Mouse (Mus musculus): ENCODE measurements around the gene S100a2. TPM values are rescaled to one million over a fixed set of nuclear protein-coding genes. Genes with fewer than 3 reads are reported as not detected.

Gene S100a2
- total RNA-seq, 4 experiments from 2014 or later = not detected

DNA sequence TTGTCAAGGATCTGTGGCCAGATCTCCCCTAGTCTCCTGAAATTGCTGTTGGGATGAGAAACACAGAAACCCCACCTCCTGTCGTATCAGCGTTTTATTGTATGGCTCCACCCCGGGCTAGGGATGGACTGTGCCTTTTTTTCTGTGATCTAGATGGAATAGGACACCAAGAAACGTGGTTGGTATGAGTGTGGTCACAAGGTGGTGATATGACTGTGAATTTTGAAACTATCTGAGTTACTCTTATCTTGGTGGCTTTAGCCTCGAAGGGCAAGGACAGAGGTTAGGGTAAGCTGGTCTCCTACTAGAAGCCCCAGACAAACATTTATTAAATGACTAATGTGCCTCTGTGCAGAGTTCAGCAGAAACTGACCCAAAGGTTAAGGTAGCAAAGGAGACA lies 5.5 kb downstream of the S100a2 start:
- DNase-seq (ENCODE audit: low spot score in 2 of 2) = no peak

DNA sequence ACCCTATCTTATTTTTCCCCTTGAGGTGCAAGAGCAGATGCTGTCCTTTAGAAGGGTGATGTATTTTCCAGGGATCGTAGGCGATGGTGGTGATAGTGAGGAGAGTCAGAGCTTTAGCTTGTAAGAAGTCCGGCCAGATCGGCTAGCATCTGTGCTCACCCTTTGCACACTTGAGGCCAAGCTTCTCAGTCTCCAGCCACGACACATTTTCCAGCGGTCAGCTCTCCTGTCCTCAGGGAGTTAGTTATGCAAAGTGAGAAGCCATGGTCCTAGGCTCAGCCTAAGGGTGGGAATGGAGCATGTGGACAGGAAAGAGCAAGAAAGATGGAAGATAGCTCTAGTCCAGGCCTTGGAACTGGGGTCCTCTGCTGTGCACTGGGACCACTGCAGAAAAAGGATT lies 6.8 kb downstream of the S100a2 start:
- DNase-seq (ENCODE audit: low spot score in 2 of 2) = no peak

DNA sequence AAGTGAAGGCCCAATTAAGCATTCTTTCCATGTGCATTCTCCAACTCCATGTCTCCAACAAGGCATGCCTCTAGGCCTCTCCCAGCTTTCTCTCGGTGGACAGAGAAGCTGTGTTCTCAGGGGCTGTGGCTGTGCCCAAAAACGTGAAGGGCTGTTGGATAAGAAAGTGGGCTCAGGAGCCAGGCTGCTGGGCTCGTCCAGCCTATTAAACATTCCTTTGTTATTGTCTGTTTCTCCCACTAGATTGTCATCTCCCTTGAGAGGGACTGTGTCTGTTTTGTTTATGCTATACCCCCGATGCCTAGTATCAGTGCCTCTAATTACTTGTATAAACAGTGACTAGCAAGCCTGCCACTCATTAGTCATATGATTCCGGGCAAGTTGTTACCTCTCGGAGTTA lies 7.7 kb downstream of the S100a2 start:
- no peak for DNase-seq (ENCODE audit: low spot score in 2 of 2)

DNA sequence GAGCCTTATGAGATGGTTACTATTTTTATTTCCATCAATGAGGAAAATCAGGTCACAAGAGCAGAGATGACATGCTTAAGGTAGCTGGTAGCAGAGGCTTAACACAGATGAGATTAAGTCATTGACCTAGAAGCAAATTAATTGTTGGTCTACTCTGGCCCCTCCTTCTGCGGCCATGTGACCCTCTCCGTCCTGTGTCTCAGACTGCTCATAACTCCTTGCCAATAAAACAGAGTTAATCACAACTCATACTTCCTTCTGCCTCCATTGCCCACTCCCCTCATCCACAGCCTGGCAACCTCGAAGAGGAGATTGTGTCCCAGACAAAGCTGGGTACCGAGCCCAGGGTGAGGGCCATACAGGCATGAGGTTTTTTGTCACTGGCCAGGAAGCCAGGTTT lies 8.2 kb downstream of the S100a2 start:
- no peak for DNase-seq (ENCODE audit: low spot score in 2 of 2)

DNA sequence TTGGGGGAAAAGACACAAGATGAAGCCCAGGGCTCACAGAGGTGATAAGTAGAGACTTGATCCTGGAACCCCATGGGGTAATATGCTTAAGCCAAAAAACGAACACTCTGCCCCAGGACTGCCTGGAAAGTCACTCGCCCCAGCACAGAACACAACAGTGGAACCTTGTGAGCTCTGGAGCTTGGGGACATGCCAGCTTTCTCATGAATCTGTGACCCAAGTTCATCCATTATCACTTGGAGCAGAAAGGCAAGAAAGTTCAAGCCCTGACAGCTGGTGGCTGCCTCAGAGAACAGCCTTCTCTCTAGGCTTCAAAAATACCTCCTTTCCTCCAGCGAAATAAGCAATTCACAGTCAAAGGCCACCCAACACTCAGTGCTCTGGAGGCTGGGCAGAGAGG lies 9.4 kb downstream of the S100a2 start:
- no peak for DNase-seq (ENCODE audit: low spot score in 2 of 2)

DNA sequence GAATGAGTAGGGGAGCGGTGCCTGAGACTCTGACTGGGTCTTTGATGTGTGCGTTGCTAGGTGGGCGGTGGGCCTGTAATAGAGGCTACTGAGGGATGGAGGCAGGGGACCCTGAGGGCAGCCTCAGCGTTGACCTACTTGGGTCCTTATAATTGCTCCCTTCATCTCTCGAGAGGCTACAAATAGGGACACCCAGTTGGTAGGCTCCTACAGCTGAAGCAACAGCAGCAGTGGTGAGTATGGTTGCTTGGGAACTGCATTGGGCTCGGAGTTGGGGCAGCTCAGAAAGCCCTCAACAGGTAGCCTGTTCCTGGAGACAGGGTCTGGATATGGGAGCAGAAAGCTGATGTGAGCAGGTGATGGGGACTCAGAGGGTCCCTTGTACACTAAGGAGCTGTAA lies 10.0 kb downstream of the S100a2 start:
- no peak for DNase-seq (ENCODE audit: low spot score in 2 of 2)

DNA sequence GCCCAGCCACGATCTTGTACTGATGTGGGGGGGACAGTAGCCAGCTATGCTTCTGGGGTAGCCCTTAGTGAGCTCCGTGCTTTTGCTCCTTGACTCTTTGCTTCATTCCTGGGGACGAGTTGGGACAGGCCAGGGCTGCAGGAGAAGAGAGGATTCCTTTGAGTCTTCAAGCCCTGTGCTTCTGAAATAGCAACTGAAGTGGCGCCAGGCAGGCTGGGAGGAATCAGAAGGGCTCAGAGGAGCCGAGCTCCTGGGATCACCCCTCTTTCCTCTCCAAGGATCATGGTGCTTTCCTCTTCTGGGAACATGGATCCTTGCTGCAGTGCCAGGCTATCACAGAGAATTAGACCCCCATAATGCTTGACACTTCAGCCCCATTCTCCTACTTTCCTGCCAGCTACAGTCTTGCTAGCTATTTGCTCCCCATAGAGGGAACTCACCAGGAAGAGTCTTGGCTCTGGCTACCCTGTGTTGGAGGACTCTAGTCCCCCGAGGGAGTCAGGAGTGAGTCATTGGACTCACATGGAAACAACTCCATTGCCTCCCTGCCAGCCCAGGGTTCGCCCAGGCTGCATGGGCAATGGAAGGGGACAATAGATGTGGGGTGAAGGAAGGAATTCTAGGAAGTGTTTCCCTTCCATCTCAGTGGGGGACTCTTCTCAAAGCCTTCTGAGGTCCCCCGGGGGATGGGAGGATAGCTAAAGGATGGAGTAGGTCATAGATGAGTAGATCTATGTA lies 10.6 kb downstream of the S100a2 start:
- no peak for DNase-seq (ENCODE audit: low spot score in 2 of 2)

DNA sequence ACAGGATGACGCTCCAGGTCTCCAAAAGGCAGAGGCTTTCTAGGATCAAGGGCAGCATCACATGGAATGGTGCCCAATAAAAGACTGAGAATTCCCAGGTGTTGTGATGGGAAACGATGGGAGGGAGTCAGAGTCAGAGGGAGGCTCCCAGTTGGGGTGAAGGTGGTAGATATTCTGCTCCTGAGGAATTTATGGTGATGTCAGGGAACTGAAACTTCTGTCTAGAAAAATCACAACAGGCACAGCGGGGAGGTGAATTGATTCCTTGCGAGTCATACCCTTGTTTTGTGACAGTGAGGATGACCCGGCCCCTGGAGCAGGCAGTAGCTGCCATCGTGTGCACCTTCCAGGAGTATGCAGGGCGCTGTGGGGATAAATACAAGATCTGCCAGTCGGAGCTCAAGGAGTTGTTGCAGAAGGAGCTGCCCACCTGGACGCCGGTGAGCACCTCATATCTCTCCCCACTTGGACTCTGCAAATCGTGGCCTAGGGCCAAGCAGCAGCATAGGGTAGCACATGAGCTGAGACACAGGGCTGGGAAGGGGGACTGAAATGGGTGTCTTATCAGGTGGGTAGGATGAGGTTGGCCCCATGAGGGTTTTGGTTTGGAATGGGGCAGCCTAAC lies 11.6 kb downstream of the S100a2 start, which contains the start of gene Gm42674:
Gene Gm42674 (plus strand): TSS at position 419 of the 625 bp plus-strand sequence.
- DNase-seq (ENCODE audit: low spot score in 2 of 2) = no peak

DNA sequence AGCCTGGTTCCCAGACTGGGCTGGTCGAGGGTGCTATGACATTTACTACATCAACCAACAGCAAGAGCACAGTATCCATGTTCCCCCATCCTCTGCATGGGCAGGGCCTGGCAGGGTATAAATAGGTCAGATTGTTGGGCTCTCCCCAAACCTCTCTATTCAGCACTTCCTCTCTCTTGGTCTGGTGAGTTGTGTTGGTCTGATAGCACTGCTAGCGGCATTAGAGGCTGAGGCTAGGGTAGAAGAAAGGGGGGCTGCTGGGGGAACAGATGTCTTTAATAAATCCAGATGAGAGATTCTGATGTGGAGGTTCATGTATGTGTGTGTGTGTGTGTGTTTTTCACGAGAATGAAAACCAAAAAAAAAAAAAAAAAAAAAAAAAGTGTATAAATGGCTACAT lies 13.6 kb downstream of the S100a2 start, which contains the start of gene S100a4:
Gene S100a4 (plus strand): TSS at position 149 of the 400 bp plus-strand sequence.
- no peak for DNase-seq (ENCODE audit: low spot score in 2 of 2)

DNA sequence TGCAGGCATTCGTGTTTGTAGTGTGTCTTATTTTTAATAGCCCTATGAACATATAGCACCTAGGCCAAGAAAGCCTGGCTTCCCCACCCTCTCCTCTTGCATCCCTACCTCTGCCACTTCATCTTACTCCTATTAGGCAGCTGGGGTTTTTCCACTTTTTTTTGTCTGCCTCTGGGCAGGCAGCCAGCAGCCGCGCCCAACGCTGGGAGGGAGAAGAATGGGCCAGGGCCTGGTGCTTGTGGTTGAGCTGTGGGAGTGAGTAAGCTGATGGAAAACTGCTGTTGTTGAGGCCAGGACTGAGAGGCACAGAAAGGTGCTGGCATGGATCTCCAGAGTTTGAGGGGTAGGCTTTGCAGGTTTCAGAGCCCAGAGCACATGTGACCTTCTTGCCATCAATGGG lies 14.4 kb downstream of the S100a2 start:
- DNase-seq (ENCODE audit: low spot score in 2 of 2) = peak in 1 of 2 experiments; percentile 47

DNA sequence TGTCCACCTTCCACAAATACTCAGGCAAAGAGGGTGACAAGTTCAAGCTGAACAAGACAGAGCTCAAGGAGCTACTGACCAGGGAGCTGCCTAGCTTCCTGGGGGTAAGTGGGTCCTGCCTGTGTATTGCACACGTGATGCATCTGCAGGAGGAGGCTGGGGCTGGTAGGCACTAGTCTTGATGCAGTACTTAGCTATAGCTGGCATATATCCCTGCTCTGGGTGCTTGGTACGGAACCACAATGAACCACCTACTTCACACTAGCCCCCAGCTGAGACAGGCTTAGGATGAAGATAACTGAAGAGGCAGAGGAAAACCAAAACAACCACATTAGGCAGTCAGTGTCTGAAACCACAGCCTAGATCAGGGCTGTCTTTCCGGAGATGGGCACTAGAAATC lies 15.0 kb downstream of the S100a2 start:
- DNase-seq (ENCODE audit: low spot score in 2 of 2) = no peak

DNA sequence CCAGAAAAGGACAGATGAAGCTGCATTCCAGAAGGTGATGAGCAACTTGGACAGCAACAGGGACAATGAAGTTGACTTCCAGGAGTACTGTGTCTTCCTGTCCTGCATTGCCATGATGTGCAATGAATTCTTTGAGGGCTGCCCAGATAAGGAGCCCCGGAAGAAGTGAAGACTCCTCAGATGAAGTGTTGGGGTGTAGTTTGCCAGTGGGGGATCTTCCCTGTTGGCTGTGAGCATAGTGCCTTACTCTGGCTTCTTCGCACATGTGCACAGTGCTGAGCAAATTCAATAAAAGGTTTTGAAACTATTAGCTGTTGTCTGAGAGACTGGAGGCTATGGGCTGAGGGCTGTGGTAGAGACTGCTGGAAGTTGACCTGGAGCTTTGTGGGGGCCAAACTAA lies 15.7 kb downstream of the S100a2 start:
- no peak for DNase-seq (ENCODE audit: low spot score in 2 of 2)

DNA sequence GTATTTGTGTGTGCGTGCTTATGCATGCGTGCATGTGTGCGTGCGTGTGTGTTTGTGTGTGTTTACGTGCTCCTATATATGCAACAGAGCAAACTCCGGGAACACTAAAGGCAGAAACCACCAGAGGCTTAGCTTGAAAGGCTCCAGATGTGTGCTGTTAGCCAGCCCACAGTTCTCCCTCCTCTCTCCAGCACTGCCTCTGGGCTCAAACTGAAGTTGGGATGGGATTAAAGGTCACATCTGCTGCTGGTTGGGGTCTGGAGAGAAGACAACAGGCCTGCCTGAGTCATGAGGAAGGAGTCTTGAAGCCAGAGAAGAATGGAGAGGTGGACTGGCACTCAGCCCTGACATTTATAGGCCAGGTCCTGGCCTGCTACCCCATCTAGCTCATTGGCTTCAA lies 16.1 kb downstream of the S100a2 start:
- no peak for DNase-seq (ENCODE audit: low spot score in 2 of 2)

DNA sequence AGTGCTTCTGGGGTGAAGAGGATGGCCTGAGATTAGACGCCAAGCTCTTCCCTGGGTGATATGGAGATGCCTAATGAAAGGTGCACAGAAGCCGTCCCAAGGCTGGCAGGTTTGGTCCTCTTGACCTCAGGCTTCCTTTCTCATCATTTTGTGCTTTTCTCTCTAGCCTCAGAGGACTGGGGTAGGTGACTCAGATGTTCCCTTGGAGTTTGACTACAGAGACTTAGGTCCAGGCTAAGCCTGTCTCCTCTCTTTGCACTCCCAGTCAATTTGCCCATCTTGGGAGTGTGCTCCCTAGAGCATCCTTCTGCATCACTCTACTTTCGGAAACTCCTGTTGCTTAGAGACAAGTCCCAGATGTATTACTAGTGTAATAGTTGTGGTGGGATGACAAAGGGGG lies 17.3 kb downstream of the S100a2 start:
- no peak for DNase-seq (ENCODE audit: low spot score in 2 of 2)

DNA sequence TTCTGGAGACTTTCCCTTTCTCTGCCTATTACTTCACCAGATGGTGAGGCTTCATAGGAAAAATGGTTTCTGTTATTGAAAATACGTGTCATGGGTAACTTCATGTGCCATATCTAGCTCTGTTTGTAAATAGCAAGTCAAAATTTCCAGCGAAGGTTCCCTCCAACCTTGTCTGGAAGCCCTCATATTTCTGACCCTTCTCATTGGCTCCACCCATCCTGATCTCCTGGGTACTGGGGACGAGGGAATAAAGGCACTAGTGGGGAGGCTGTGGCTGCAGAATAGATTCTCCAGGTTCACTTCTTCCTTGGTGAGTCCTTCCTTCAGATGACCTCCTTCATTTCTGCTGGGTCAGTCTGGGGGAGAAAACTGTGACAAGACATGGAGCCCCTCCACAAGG lies 18.2 kb downstream of the S100a2 start, which contains the start of gene S100a5:
Gene S100a5 (plus strand): TSS at position 301 of the 400 bp plus-strand sequence.
- no peak for DNase-seq (ENCODE audit: low spot score in 2 of 2)

DNA sequence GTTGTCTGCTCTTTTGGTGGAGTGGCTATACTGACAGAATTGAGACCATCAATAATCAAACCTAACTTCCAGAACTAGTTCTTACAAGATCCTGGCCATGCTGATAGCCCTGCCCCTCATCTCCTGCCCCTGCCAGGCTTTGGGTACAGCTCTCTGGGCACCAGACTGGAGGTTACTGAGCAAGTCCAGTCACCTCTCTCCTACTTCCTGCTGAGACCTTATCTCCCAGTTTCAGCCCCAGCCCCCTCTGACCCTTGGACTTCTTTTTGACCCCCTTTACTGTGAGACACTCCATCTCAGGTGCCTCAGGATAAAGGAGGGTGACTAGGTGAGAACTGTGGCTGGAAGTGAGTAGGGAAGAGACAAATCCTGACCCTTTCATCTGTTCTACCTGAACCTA lies 19.1 kb downstream of the S100a2 start:
- DNase-seq (ENCODE audit: low spot score in 2 of 2) = no peak

DNA sequence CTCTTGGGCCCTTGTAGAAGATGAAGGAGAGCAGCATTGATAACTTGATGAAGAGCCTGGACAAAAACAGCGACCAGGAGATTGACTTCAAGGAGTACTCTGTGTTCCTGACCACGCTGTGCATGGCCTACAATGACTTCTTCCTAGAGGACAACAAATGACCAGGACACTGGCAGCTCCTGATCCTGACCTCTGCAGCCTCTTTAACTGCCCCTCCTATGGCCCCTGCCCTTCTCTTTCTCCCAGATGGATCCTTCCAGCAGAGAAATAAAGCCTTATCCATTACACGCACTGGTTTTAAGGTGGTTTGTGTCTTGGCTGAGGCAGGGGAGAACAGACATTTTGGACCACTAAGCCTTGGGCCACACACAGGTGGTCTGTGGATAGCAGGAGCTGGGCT lies 21.4 kb downstream of the S100a2 start:
- DNase-seq (ENCODE audit: low spot score in 2 of 2) = no peak

DNA sequence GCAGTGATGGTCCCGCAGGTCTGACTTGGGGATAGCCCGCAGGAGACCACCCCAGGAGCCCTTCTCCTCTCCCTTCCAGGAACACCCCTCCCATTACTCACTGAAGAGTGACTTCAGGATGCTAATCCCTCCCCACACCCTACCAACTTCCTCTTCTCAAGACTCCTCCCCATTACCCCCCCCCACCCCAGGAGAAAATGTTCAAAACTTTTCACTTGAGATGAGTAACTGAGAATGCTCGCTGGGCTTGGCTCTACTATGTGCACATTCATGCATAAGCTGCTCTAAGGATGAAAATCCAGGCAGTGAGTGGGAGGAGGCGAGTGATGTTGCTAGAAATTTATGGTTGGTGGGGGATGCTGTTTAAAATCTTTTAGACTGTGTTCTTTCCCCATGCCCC lies 22.0 kb downstream of the S100a2 start:
- DNase-seq (ENCODE audit: low spot score in 2 of 2) = no peak

DNA sequence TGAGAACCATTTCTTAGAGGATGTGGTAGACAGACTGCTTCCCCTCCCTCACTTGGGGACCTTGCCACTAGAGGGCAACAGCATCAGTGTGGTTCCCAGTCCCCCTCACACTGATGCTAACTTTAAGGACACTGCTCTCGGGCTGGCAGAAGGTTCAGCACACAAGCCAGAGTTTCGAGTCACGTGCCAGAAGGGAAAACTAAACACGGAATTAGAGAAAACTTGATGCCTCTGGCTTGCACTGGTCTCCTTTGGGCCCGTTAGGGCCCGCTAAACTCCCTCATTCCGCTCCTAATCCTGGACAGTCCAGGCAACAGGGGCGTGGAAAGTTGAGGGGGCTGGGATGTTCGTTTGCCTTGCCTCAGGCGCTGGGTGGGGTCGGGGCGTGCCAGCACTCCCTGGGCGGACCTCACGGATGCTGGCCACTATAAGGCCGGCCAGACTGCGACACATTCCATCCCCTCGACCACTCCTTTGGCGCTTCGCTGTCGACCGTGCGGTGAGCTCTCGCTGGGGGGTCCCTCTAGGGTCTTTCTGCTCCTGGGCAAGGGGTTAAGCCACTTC lies 22.8 kb downstream of the S100a2 start, which contains the start of gene S100a6:
Gene S100a6 (plus strand): TSS at position 155 of the 564 bp plus-strand sequence.
- DNase-seq (ENCODE audit: low spot score in 2 of 2) = no peak

DNA sequence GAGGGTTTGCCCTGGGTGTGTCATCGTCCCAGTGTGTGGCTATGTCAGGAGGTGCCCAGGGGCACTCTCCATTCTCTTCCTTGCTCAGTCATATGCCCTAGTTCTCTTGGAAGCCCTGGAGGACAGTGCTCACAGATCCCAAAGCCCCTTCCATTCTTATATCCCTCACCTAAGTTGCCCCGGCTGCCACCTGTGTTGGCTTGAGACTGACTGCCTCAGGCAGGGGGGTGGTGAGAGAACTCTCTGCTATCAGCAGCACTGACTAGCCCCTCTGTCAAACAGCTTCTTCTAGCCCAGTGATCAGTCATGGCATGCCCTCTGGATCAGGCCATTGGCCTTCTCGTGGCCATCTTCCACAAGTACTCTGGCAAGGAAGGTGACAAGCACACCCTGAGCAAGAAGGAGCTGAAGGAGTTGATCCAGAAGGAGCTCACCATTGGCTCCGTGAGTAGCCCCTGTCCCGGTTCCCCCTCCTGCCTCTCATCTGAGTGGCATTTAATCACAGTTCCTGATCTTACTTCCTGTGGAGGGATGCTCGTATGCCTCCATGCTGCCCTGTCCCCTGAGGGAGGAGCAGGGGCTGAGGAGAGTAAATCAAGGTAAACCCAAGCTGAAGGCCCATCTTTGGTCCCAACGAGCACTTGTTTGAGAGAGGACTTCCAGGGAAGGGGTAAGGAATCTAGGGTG lies 23.6 kb downstream of the S100a2 start:
- DNase-seq (ENCODE audit: low spot score in 2 of 2) = no peak

DNA sequence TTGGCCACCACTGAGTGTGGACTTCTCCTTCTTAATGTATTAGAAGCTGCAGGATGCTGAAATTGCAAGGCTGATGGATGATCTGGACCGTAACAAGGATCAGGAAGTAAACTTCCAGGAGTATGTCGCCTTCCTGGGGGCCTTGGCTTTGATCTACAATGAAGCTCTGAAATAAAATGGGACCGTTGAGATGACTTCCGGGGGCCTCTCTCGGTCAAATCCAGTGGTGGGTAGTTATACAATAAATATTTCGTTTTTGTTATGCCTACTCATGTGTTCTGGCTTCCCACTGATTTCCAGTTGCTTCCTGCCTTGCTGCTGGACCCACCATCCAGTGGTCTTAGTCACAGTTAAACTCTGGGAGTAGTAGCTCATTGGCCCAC lies 24.1 kb downstream of the S100a2 start:
- no peak for DNase-seq (ENCODE audit: low spot score in 2 of 2)

DNA sequence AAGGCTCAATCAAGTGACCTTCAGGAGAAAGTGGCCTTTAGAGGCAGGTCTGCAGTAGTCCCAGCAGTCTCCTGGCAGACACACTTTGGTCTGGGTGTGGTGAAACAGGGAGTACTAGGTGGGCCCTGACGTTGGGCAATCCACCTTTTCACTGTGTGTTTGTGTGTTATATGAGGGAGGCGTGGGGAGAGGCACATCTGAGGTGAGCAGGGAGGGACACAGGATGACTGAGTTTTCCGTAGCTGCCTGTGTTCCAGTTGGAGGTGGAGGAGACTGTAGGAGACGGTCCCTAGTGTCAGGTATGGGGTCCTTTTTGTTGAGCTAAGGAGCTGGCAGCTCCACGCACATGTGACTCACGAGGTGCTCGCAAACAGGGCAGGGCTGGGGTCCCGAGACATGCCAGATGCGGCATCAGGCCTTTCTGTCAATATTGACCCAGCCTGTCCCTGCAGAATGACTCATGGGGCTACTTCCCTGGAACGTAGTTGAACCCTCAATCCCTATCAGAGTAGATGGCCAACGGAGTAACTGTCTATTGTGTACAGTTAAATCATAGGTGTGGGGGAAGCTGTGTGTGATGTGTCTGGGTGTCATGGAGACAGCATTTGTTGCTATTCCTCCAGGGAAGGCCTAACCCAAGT lies 24.7 kb downstream of the S100a2 start:
- no peak for DNase-seq (ENCODE audit: low spot score in 2 of 2)

Measured in layer of hippocampus, adult 8-10 months (tissue).